16 mouse cellular contexts compared by ENCODE assay signal in the genomic region with DNA sequence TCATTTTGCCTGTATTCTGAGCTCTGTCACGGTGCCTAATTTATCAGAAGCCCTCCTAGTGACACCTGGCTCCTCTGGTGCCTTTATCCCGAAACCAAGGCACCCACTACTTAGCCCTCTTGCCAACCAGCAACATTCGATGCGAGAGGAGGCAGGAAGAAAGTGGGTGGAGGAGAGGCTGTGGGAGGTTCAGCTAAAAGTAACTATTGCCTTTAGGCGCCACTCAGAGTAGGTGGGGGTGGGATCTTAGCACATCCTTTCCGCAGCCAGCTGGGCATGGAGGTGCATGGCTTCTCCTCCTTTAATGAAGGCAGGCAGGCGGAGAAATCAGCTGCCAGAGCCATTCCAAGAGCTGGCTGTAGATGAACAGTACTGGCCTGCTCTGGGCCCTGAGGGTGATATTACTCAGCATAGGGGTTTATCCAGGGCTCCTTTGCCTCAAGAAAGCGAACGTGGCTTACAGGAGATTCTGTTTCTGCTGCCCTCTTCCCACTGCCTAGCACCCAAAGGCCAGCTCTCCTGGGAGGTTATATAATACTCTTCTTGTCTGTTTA. TPM values are rescaled to one million over a fixed set of nuclear protein-coding genes. Genes with fewer than 3 reads are reported as not detected.
DNase-seq lines count a peak whose midpoint lies in the region; ATAC-seq lines count a peak whose summit lies in the region.
"Had no signal": no experiment of that assay in that cellular context is flagged by ENCODE, and none has a peak within 500 bp of the region (broad histone marks: within the 10 kb centered on the region; RNA-seq: fewer than 3 reads in every experiment).

No protein-coding gene starts in this region.

- no peak overlapping the region for H3K4me2 ChIP-seq in forebrain, embryonic 16.5 days (ENCODE audit: low read length)
- no peak overlapping the region for H3K4me2 ChIP-seq in forebrain, embryonic 14.5 days (ENCODE audit: low read length)
- H3K4me2 ChIP-seq in midbrain, embryonic 12.5 days (replicated peaks): no peak overlapping the region
- H3K4me2 ChIP-seq: embryonic facial prominence, embryonic 13.5 days; forebrain, embryonic 15.5 days; kidney, embryonic 15.5 days; limb, embryonic 15.5 days; lung, embryonic 15.5 days had no signal

- no peaks in the 10 kb centered on the region for H3K9me3 ChIP-seq in forebrain, embryonic 16.5 days (ENCODE audit: control insufficient read depth, low read length)
- H3K9me3 ChIP-seq in forebrain, embryonic 14.5 days (replicated peaks; ENCODE audit: control insufficient read depth, low read length): no peaks in the 10 kb centered on the region
- no peaks in the 10 kb centered on the region for H3K9me3 ChIP-seq in midbrain, embryonic 12.5 days
- H3K9me3 ChIP-seq: embryonic facial prominence, embryonic 13.5 days; forebrain, embryonic 15.5 days; kidney, embryonic 15.5 days; limb, embryonic 15.5 days; lung, embryonic 15.5 days had no signal

- H3K9ac ChIP-seq in forebrain, embryonic 16.5 days (replicated peaks; ENCODE audit: low read depth, low read length): no peak overlapping the region
- H3K9ac ChIP-seq in forebrain, embryonic 14.5 days (ENCODE audit: low read length): no peak overlapping the region
- no peak overlapping the region for H3K9ac ChIP-seq in midbrain, embryonic 12.5 days (replicated peaks)
- H3K9ac ChIP-seq: embryonic facial prominence, embryonic 13.5 days; forebrain, embryonic 15.5 days; kidney, embryonic 15.5 days; limb, embryonic 15.5 days; lung, embryonic 15.5 days had no signal

- 36% methylated on average over 9 of the region's 9 CpGs for WGBS in forebrain, embryonic 16.5 days
- 51% methylated on average over 9 of the region's 9 CpGs for WGBS in forebrain, embryonic 14.5 days
- 32% methylated on average over 9 of the region's 9 CpGs for WGBS in midbrain, embryonic 12.5 days

- no peaks in the 10 kb centered on the region for H3K27me3 ChIP-seq in forebrain, embryonic 16.5 days (replicated peaks; ENCODE audit: control insufficient read depth, insufficient read depth, low read length)
- H3K27me3 ChIP-seq in forebrain, embryonic 14.5 days (replicated peaks; ENCODE audit: control insufficient read depth, insufficient read depth, low read length): no peaks in the 10 kb centered on the region
- peaks cover 5% of the 10 kb centered on the region; the same call in 1 of the 2 replicates for H3K27me3 ChIP-seq in midbrain, embryonic 12.5 days
- H3K27me3 ChIP-seq: forebrain, embryonic 15.5 days had no signal

- H3K36me3 ChIP-seq in forebrain, embryonic 16.5 days (ENCODE audit: control insufficient read depth, insufficient read depth): no peaks in the 10 kb centered on the region
- H3K36me3 ChIP-seq in forebrain, embryonic 14.5 days (ENCODE audit: control insufficient read depth, insufficient read depth, low read length): no peaks in the 10 kb centered on the region
- no peaks in the 10 kb centered on the region for H3K36me3 ChIP-seq in midbrain, embryonic 12.5 days
- H3K36me3 ChIP-seq: embryonic facial prominence, embryonic 13.5 days; forebrain, embryonic 15.5 days; kidney, embryonic 15.5 days; limb, embryonic 15.5 days; lung, embryonic 15.5 days had no signal

- no peak for DNase-seq in forebrain, embryonic 14.5 days (ENCODE audit: low spot score)
- peak; percentile 7 for DNase-seq in testis, postnatal 14 days (ENCODE audit: low spot score)
- no peak for DNase-seq in testis, postnatal 10 days (ENCODE audit: low spot score)
- DNase-seq in telencephalon, adult 2 months (ENCODE audit: low read depth, low spot score): peak; percentile 68
- no peak for DNase-seq in B cell, adult 2 months
- no peak for DNase-seq in neural tube, embryonic 10.5 days (ENCODE audit: extremely low spot score, low spot score)
- DNase-seq: heart, adult 18-20 months; heart, postnatal 10 days had no signal

- ATAC-seq in forebrain, embryonic 16.5 days: peak; percentile 57; the same call in 1 of the 2 replicates
- ATAC-seq in forebrain, embryonic 14.5 days: no peak
- peak; percentile 38; the same call in 1 of the 2 replicates for ATAC-seq in midbrain, embryonic 12.5 days (ENCODE audit: low FRiP score, low read depth)
- ATAC-seq: forebrain, embryonic 15.5 days; inflammation-experienced regulatory T-cells, adult 6 months had no signal

- 0 out of 2 replicates have a peak, but pooled peaks cover 5% of the 10 kb centered on the region for H3K4me1 ChIP-seq in forebrain, embryonic 16.5 days (replicated peaks; ENCODE audit: control insufficient read depth, insufficient read depth, low read length)
- H3K4me1 ChIP-seq in forebrain, embryonic 14.5 days (ENCODE audit: control insufficient read depth, insufficient read depth, low read length): no peaks in the 10 kb centered on the region; the same call in 1 of the 2 replicates
- 0 out of 2 replicates have a peak, but pooled peaks cover 6% of the 10 kb centered on the region for H3K4me1 ChIP-seq in midbrain, embryonic 12.5 days
- H3K4me1 ChIP-seq: embryonic facial prominence, embryonic 13.5 days; limb, embryonic 15.5 days; lung, embryonic 15.5 days had no signal

- no peak overlapping the region for H3K27ac ChIP-seq in forebrain, embryonic 16.5 days (ENCODE audit: low read length)
- H3K27ac ChIP-seq in forebrain, embryonic 14.5 days (ENCODE audit: low read depth, low read length): no peak overlapping the region
- H3K27ac ChIP-seq in midbrain, embryonic 12.5 days (replicated peaks): no peak overlapping the region
- H3K27ac ChIP-seq: embryonic facial prominence, embryonic 13.5 days; forebrain, embryonic 15.5 days; kidney, embryonic 15.5 days; limb, embryonic 15.5 days; lung, embryonic 15.5 days had no signal

- no peak overlapping the region for H3K4me3 ChIP-seq in forebrain, embryonic 16.5 days (replicated peaks; ENCODE audit: low read length)
- H3K4me3 ChIP-seq in forebrain, embryonic 14.5 days (ENCODE audit: low read depth, low read length): no peak overlapping the region
- no peak overlapping the region for H3K4me3 ChIP-seq in midbrain, embryonic 12.5 days
- H3K4me3 ChIP-seq: embryonic facial prominence, embryonic 13.5 days; forebrain, embryonic 15.5 days; kidney, embryonic 15.5 days; limb, embryonic 15.5 days; lung, embryonic 15.5 days had no signal

RNA-seq across cellular contexts. Expression of gene Arhgef9, which starts 39.7 kb away (rescaled TPM):
- 43.8 and 45.5 TPM in 2 replicates for polyA plus RNA-seq in forebrain, embryonic 16.5 days (2015; fragmentation: Nextera tagmentation; extraction: Ambion mirVana)
- polyA plus RNA-seq in forebrain, embryonic 14.5 days (2014; fragmentation: Nextera tagmentation; extraction: Ambion mirVana): 30.5 and 36.2 TPM in 2 replicates
- polyA plus RNA-seq in midbrain, embryonic 12.5 days (2016; fragmentation: Nextera tagmentation; extraction: Ambion mirVana): 23.9 and 26.9 TPM in 2 replicates

Comparison
In these comparisons a context has a peak if more than half of its experiments do, and no peak if none do; other contexts are left out.
1. DNase-seq: peak in testis, postnatal 14 days (single experiment) and telencephalon, adult 2 months (single experiment); none in forebrain, embryonic 14.5 days (single experiment), testis, postnatal 10 days (single experiment), B cell, adult 2 months (0 of 2) and neural tube, embryonic 10.5 days (single experiment).